ENCODE assay signal across 10 mouse cellular contexts in the genomic region with DNA sequence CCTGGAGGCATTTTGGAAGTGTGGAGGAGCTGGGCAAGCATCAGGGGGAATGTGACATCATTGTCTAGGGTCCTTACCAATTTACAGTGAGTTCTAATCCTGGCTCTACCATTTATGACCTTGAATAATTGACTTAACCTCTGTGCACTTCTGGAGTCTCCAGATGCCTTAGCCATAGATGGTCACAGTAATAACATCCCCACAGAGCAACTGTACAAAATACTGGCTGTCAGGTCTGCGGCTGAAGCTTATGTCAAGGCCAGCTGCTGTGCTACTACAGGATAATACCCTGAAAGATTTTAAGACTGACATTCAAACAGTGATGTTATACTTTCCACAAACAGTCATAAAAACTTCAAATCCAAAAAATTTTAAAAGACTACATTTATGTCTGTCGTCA. TPM values are rescaled to one million over a fixed set of nuclear protein-coding genes. Genes with fewer than 3 reads are reported as not detected.
DNase-seq lines count a peak whose midpoint lies in the region; ATAC-seq lines count a peak whose summit lies in the region.
"Had no signal": no experiment of that assay in that cellular context is flagged by ENCODE, and none has a peak within 500 bp of the region (broad histone marks: within the 10 kb centered on the region; RNA-seq: fewer than 3 reads in every experiment).

No protein-coding gene starts in this region.

- H3K4me2 ChIP-seq in heart, embryonic 12.5 days, result no peak overlapping the region
- H3K4me2 ChIP-seq in lung, embryonic 16.5 days (ENCODE audit: low read depth, low read length), result no peak overlapping the region
- H3K4me2 ChIP-seq in hindbrain, embryonic 12.5 days (replicated peaks), result no peak overlapping the region
- H3K4me2 ChIP-seq in neural tube, embryonic 13.5 days, result no peak overlapping the region

- H3K27ac ChIP-seq in heart, embryonic 12.5 days (ENCODE audit: poor library complexity, severe bottlenecking), result peak overlapping the region; percentile 82
- H3K27ac ChIP-seq in lung, embryonic 16.5 days (ENCODE audit: low read length), result peak overlapping the region; percentile 87
- peak overlapping the region; percentile 72 for H3K27ac ChIP-seq in hindbrain, embryonic 12.5 days
- peak overlapping the region; percentile 87; the same call in 1 of the 2 replicates for H3K27ac ChIP-seq in neural tube, embryonic 13.5 days (replicated peaks)

- H3K36me3 ChIP-seq in heart, embryonic 12.5 days, result no peaks in the 10 kb centered on the region
- no peaks in the 10 kb centered on the region for H3K36me3 ChIP-seq in lung, embryonic 16.5 days (ENCODE audit: control insufficient read depth, insufficient read depth, low read length)
- H3K36me3 ChIP-seq in hindbrain, embryonic 12.5 days, result no peaks in the 10 kb centered on the region
- H3K36me3 ChIP-seq in neural tube, embryonic 13.5 days, result no peaks in the 10 kb centered on the region

- H3K4me1 ChIP-seq in heart, embryonic 12.5 days (replicated peaks), result peaks cover 33% of the 10 kb centered on the region
- H3K4me1 ChIP-seq in lung, embryonic 16.5 days (replicated peaks; ENCODE audit: control insufficient read depth, insufficient read depth, low read length), result peaks cover 33% of the 10 kb centered on the region
- peaks cover 20% of the 10 kb centered on the region for H3K4me1 ChIP-seq in hindbrain, embryonic 12.5 days
- H3K4me1 ChIP-seq in neural tube, embryonic 13.5 days (replicated peaks), result peaks cover 35% of the 10 kb centered on the region

- H3K4me3 ChIP-seq in heart, embryonic 12.5 days, result no peak overlapping the region
- no peak overlapping the region for H3K4me3 ChIP-seq in lung, embryonic 16.5 days (ENCODE audit: low read length)
- no peak overlapping the region for H3K4me3 ChIP-seq in hindbrain, embryonic 12.5 days
- H3K4me3 ChIP-seq in neural tube, embryonic 13.5 days, result no peak overlapping the region

- no peaks in the 10 kb centered on the region for H3K27me3 ChIP-seq in heart, embryonic 12.5 days (replicated peaks)
- no peaks in the 10 kb centered on the region for H3K27me3 ChIP-seq in lung, embryonic 16.5 days (ENCODE audit: control insufficient read depth, insufficient read depth, low read depth, low read length)
- H3K27me3 ChIP-seq in hindbrain, embryonic 12.5 days, result no peaks in the 10 kb centered on the region
- no peaks in the 10 kb centered on the region for H3K27me3 ChIP-seq in neural tube, embryonic 13.5 days

- 75% methylated on average over 2 of the region's 2 CpGs for WGBS in heart, embryonic 12.5 days
- WGBS in lung, embryonic 16.5 days, result 62% methylated on average over 2 of the region's 2 CpGs
- WGBS in hindbrain, embryonic 12.5 days, result 69% methylated on average over 2 of the region's 2 CpGs
- WGBS in neural tube, embryonic 13.5 days, result 74% methylated on average over 2 of the region's 2 CpGs

- no peak for ATAC-seq in heart, embryonic 12.5 days (ENCODE audit: insufficient number of reproducible peaks, low FRiP score)
- ATAC-seq in lung, embryonic 16.5 days (ENCODE audit: low read depth), result peak; percentile 34; the same call in 1 of the 2 replicates
- peak; percentile 24 for ATAC-seq in hindbrain, embryonic 12.5 days (ENCODE audit: low FRiP score)
- no peak for ATAC-seq in neural tube, embryonic 13.5 days (ENCODE audit: low read depth)

- DNase-seq in heart, postnatal 4 days, result no peak
- no peak for DNase-seq in lung, adult 18-20 months
- no peak for DNase-seq in adrenal gland, postnatal 25 days
- DNase-seq in cerebellum, adult 18-20 months, result no peak
- DNase-seq: layer of hippocampus, postnatal 36 days; spleen, adult 18-20 months had no signal

- H3K9ac ChIP-seq in heart, embryonic 12.5 days, result no peak overlapping the region
- no peak overlapping the region for H3K9ac ChIP-seq in lung, embryonic 16.5 days (ENCODE audit: low read length)
- no peak overlapping the region for H3K9ac ChIP-seq in hindbrain, embryonic 12.5 days
- H3K9ac ChIP-seq in neural tube, embryonic 13.5 days, result no peak overlapping the region

- peaks cover 3% of the 10 kb centered on the region; the same call in 1 of the 2 replicates for H3K9me3 ChIP-seq in heart, embryonic 12.5 days (replicated peaks)
- H3K9me3 ChIP-seq in lung, embryonic 16.5 days (ENCODE audit: control insufficient read depth, low read length), result no peaks in the 10 kb centered on the region
- H3K9me3 ChIP-seq in hindbrain, embryonic 12.5 days (replicated peaks), result no peaks in the 10 kb centered on the region
- H3K9me3 ChIP-seq in neural tube, embryonic 13.5 days, result 0 out of 2 replicates have a peak, but pooled peaks cover 8% of the 10 kb centered on the region

RNA-seq across cellular contexts. Expression of gene Tlr1, which starts 54.8 kb away (rescaled TPM):
- 0.21 and 0.47 TPM in 2 replicates for polyA plus RNA-seq in heart, embryonic 12.5 days (2016; fragmentation: Nextera tagmentation; extraction: Ambion mirVana)
- total RNA-seq in heart, postnatal 4 days (2021), result under 1 TPM; 0.32 to 0.36 TPM
- polyA plus RNA-seq in lung, embryonic 16.5 days (2015; fragmentation: Nextera tagmentation; extraction: Ambion mirVana), result 0.57 and 0.90 TPM in 2 replicates
- 0.53 and 0.62 TPM in 2 replicates for polyA plus RNA-seq in hindbrain, embryonic 12.5 days (2016; fragmentation: Nextera tagmentation; extraction: Ambion mirVana)
- 0.60 and 1.2 TPM in 2 replicates for polyA plus RNA-seq in neural tube, embryonic 13.5 days (2015; fragmentation: Nextera tagmentation; extraction: Ambion mirVana)
- 1.3 and 1.4 TPM in 2 replicates for total RNA-seq in adrenal gland, postnatal 25 days (2021)

Comparison
In these comparisons a context has a peak if more than half of its experiments do, and no peak if none do; other contexts are left out.
1. ATAC-seq: peak in lung, embryonic 16.5 days (single experiment) and hindbrain, embryonic 12.5 days (single experiment); none in heart, embryonic 12.5 days (single experiment) and neural tube, embryonic 13.5 days (single experiment).
2. Peak in every context shown above with its lines, with median percentiles within 50 percentile points of each other: H3K27ac ChIP-seq.